Mouse (Mus musculus): ENCODE measurements around the gene Olfr221.

DNA sequence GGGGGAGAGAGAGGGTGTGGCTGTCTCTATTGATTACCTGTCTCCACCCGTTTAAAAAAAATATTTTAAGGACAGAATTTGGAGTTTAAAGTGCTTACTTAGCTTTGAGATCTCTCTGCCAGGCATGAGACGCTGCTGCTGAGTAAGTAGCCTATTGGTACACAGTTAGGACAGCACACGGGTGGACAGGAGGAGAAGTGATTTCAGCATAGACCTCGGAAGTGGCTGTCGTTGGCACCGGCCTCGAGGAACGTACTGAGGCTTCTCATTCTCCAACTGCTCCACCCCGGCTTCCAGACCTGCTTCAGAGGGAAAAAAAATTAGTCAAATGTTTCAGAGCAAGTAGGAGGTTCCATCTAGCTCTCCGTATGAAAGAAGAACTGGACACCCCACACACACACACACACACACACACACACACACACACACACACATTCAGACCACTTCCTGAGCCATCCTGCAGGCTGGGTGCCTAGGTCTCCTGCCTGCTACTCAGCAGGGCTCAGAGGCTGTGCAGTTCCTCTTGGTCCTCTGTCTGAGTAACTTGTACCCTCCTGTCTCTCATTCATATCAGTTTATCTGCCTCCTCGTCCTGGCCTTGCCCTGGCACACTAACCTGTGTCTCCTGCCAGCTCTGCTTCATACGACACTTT, 46.9 kb downstream of the Olfr221 start:
- no peak for TF ChIP-seq MYOG (IDR thresholded peaks at IDR 0.05; ENCODE audit: control insufficient read depth, extremely low read depth, insufficient read length)
- TF ChIP-seq CTCF (IDR thresholded peaks at IDR 0.05; ENCODE audit: control insufficient read depth, insufficient read depth, insufficient read length), result no peak
- no peak for TF ChIP-seq MAX (IDR thresholded peaks at IDR 0.05)
- TF ChIP-seq FOSL1 (IDR thresholded peaks at IDR 0.05; ENCODE audit: insufficient read depth, low read length, poor library complexity, severe bottlenecking), result no peak
